Mouse (Mus musculus): Measurements from ENCODE around the gene Atp7a. TPM values are rescaled to one million over a fixed set of nuclear protein-coding genes. Genes with fewer than 3 reads are reported as not detected.
A peak's percentile ranks its signal among the peaks of the same experiment; 100 is the strongest.

The Atp7a gene
- total and polyA plus RNA-seq, 3 experiments, result 1.7 to 2.2 TPM; not detected in 1

GRCm38 (mm10) chrX:106165089-106165488 is 138.0 kb downstream of the Atp7a start:
- no peaks in the 10 kb centered on the region; a peak in 1 of 4 replicates for H3K36me3 ChIP-seq (ENCODE audit: control insufficient read depth in 1 of 2, insufficient read depth in 2 of 2, low read length in 2 of 2)
- H3K4me3 ChIP-seq (ENCODE audit: control insufficient read depth in 1 of 2, insufficient read depth in 1 of 2, low read depth in 2 of 2, low read length in 2 of 2), result no peak overlapping the region
- TF ChIP-seq SIN3A (IDR thresholded peaks at IDR 0.05; ENCODE audit: low read length) (peak; percentile 41; the same call in 1 of the 2 replicates), ZC3H11A (IDR thresholded peaks at IDR 0.05; ENCODE audit: low read depth, low read length) (peak; percentile 75), MYC (IDR thresholded peaks at IDR 0.05; ENCODE audit: low read depth, low read length) (peak; percentile 54; the same call in 1 of the 2 replicates), MEF2A (IDR thresholded peaks at IDR 0.05; ENCODE audit: extremely low read depth, insufficient replicate concordance, low read depth, low read length, poor library complexity, severe bottlenecking) (no peak), SMC3 (IDR thresholded peaks at IDR 0.05; ENCODE audit: low read depth, low read length) (peak; percentile 70), TBP (IDR thresholded peaks at IDR 0.05; ENCODE audit: low read depth, low read length) (no peak), RAD21 (IDR thresholded peaks at IDR 0.05; ENCODE audit: low read depth, low read length) (peak; percentile 83), CTCF (IDR thresholded peaks at IDR 0.05 in 2 of 3, conservative IDR thresholded peaks at IDR 0.05 in 1 of 3; ENCODE audit: control insufficient read depth in 1 of 3, insufficient read depth in 1 of 3, low read depth in 2 of 3, low read length in 3 of 3, poor library complexity in 1 of 3, severe bottlenecking in 1 of 3) (peak; percentile 25 to 80 (median 74); a peak in 5 of 6 replicates), NELFE (IDR thresholded peaks at IDR 0.05; ENCODE audit: low read depth, low read length) (no peak)
- DNase-seq (ENCODE audit: low read depth, low spot score), result peak; percentile 60
- H3K9ac ChIP-seq (ENCODE audit: control insufficient read depth, low read depth, low read length, poor library complexity, severe bottlenecking), result peak overlapping the region; percentile 43; the same call in 1 of the 2 replicates
- peaks cover 0 to 2% of the 10 kb centered on the region in 2 experiments; a peak in 1 of 4 replicates for H3K4me1 ChIP-seq (ENCODE audit: control insufficient read depth in 1 of 2, insufficient read depth in 2 of 2, low read length in 2 of 2)
- H3K79me2 ChIP-seq (ENCODE audit: control insufficient read depth, insufficient read depth, low read length, poor library complexity), result no peaks in the 10 kb centered on the region
- no peaks in the 10 kb centered on the region for H3K9me3 ChIP-seq (replicated peaks; ENCODE audit: insufficient read depth, low read length)
- no peak overlapping the region for H3K27ac ChIP-seq (ENCODE audit: control insufficient read depth, low read depth, low read length)
- no peaks in the 10 kb centered on the region for H3K27me3 ChIP-seq (ENCODE audit: control insufficient read depth in 1 of 2, insufficient read depth in 2 of 2, low read length in 2 of 2)

GRCm38 (mm10) chrX:106171106-106171852 is 144.2 kb downstream of the Atp7a start:
- TF ChIP-seq ZC3H11A (IDR thresholded peaks at IDR 0.05; ENCODE audit: low read depth, low read length) (peak; percentile 85), SMC3 (IDR thresholded peaks at IDR 0.05; ENCODE audit: low read depth, low read length) (peak; percentile 85), GABPA (IDR thresholded peaks at IDR 0.05; ENCODE audit: low read depth, low read length) (no peak), RCOR1 (IDR thresholded peaks at IDR 0.05; ENCODE audit: low read depth, low read length) (no peak), CTCF (IDR thresholded peaks at IDR 0.05 in 2 of 3, conservative IDR thresholded peaks at IDR 0.05 in 1 of 3; ENCODE audit: control insufficient read depth in 1 of 3, insufficient read depth in 1 of 3, low read depth in 2 of 3, low read length in 3 of 3, poor library complexity in 1 of 3, severe bottlenecking in 1 of 3) (peak; percentile 58 to 91 (median 67)), SIN3A (IDR thresholded peaks at IDR 0.05; ENCODE audit: low read length) (0 out of 2 replicates have a peak, but pooled peaks have one; percentile 21), GATA1 (IDR thresholded peaks at IDR 0.05; ENCODE audit: low read depth, low read length) (peak; percentile 49; the same call in 1 of the 2 replicates), ZNF384 (IDR thresholded peaks at IDR 0.05; ENCODE audit: low read depth, low read length) (peak; percentile 49), MAZ (IDR thresholded peaks at IDR 0.05; ENCODE audit: low read depth, low read length) (no peak), MAX (IDR thresholded peaks at IDR 0.05; ENCODE audit: low read length) (peak; percentile 40; the same call in 1 of the 2 replicates), POLR2AphosphoS2 (IDR thresholded peaks at IDR 0.05; ENCODE audit: low read length) (no peak), HCFC1 (IDR thresholded peaks at IDR 0.05; ENCODE audit: low read depth, low read length) (0 out of 2 replicates have a peak, but pooled peaks have one; percentile 17), RAD21 (IDR thresholded peaks at IDR 0.05; ENCODE audit: low read depth, low read length) (peak; percentile 97), MEF2A (IDR thresholded peaks at IDR 0.05; ENCODE audit: extremely low read depth, insufficient replicate concordance, low read depth, low read length, poor library complexity, severe bottlenecking) (no peak), TBP (IDR thresholded peaks at IDR 0.05; ENCODE audit: low read depth, low read length) (no peak), ZKSCAN1 (IDR thresholded peaks at IDR 0.05; ENCODE audit: low read depth, low read length) (no peak)
- Histone ChIP-seq H3K36me3 (ENCODE audit: control insufficient read depth in 1 of 2, insufficient read depth in 2 of 2, low read length in 2 of 2) (no peaks in the 10 kb centered on the region), H3K4me1 (ENCODE audit: control insufficient read depth in 1 of 2, insufficient read depth in 2 of 2, low read length in 2 of 2) (no peaks in the 10 kb centered on the region; a peak in 1 of 4 replicates), H3K27ac (ENCODE audit: control insufficient read depth, low read depth, low read length) (peak overlapping the region; percentile 68), H3K4me3 (ENCODE audit: control insufficient read depth in 1 of 2, insufficient read depth in 1 of 2, low read depth in 2 of 2, low read length in 2 of 2) (peak overlapping the region; percentile 63 to 87), H3K27me3 (ENCODE audit: control insufficient read depth in 1 of 2, insufficient read depth in 2 of 2, low read length in 2 of 2) (no peaks in the 10 kb centered on the region), H3K9me3 (replicated peaks; ENCODE audit: insufficient read depth, low read length) (no peaks in the 10 kb centered on the region), H3K9ac (ENCODE audit: control insufficient read depth, low read depth, low read length, poor library complexity, severe bottlenecking) (peak overlapping the region; percentile 75), H3K79me2 (ENCODE audit: control insufficient read depth, insufficient read depth, low read length, poor library complexity) (no peaks in the 10 kb centered on the region)
- DNase-seq (ENCODE audit: low read depth, low spot score), result peak; percentile 89

Measured in MEL (cell line).